Mouse (Mus musculus): Measurements from ENCODE around the gene Psme2b.
A peak's percentile ranks its signal among the peaks of the same experiment; 100 is the strongest.
"Not testable (repeated sequence)": the region's sequence is repeated elsewhere in the genome, so short reads cannot be mapped to it uniquely, and the experiment has no call there.

Psme2b gene

GRCm38 (mm10) chr11:48946090-48946489 is at the start of gene Psme2b:
Psme2b (minus strand) TSS chr11:48946190.
- not testable (repeated sequence) for DNase-seq (ENCODE audit: low spot score)

- DNase-seq (ENCODE audit: low spot score), result not testable (repeated sequence)
These were observed 48.0 kb upstream of the Psme2b start, which contains the start of gene Tgtp1 for GRCm38 (mm10) chr11:48994018-48994417. Tgtp1 (minus strand) TSS chr11:48994172.

- DNase-seq (ENCODE audit: low spot score), result peak; percentile 7
These were observed 47.3 kb upstream of the Psme2b start for GRCm38 (mm10) chr11:48993296-48993695.

GRCm38 (mm10) chr11:48991740-48992520 is 45.9 kb upstream of the Psme2b start, which contains the start of gene Gm12185:
Gm12185 (minus strand) TSS chr11:48992226.
- not testable (repeated sequence) for DNase-seq (ENCODE audit: low spot score)

GRCm38 (mm10) chr11:48989981-48990380 is 44.0 kb upstream of the Psme2b start:
- DNase-seq (ENCODE audit: low spot score), result not testable (repeated sequence)

- not testable (repeated sequence) for DNase-seq (ENCODE audit: low spot score)
These were observed 42.2 kb upstream of the Psme2b start for GRCm38 (mm10) chr11:48988219-48988618.

- DNase-seq (ENCODE audit: low spot score), result not testable (repeated sequence)
These were observed 36.9 kb upstream of the Psme2b start for GRCm38 (mm10) chr11:48982848-48983247.

- not testable (repeated sequence) for DNase-seq (ENCODE audit: low spot score)
These were observed 34.1 kb upstream of the Psme2b start for GRCm38 (mm10) chr11:48980052-48980451.

- not testable (repeated sequence) for DNase-seq (ENCODE audit: low spot score)
These were observed 33.3 kb upstream of the Psme2b start, which contains the start of gene 9930111J21Rik1 for GRCm38 (mm10) chr11:48979251-48979650. 9930111J21Rik1 (minus strand) TSS chr11:48979398.

- not testable (repeated sequence) for DNase-seq (ENCODE audit: low spot score)
These were observed 32.4 kb upstream of the Psme2b start, which contains the start of gene Olfr56 for GRCm38 (mm10) chr11:48978240-48978939. Olfr56 (plus strand) TSS chr11:48978889.

- DNase-seq (ENCODE audit: low spot score), result not testable (repeated sequence)
These were observed 28.7 kb upstream of the Psme2b start for GRCm38 (mm10) chr11:48974686-48975085.

- not testable (repeated sequence) for DNase-seq (ENCODE audit: low spot score)
These were observed 6.7 kb downstream of the Psme2b start for GRCm38 (mm10) chr11:48939286-48939685.

GRCm38 (mm10) chr11:48935291-48935690 is 10.7 kb downstream of the Psme2b start:
- DNase-seq (ENCODE audit: low spot score), result not testable (repeated sequence)

- DNase-seq (ENCODE audit: low spot score), result not testable (repeated sequence)
These were observed 12.1 kb downstream of the Psme2b start for GRCm38 (mm10) chr11:48933923-48934322.

GRCm38 (mm10) chr11:48933422-48933821 is 12.6 kb downstream of the Psme2b start:
- not testable (repeated sequence) for DNase-seq (ENCODE audit: low spot score)

- not testable (repeated sequence) for DNase-seq (ENCODE audit: low spot score)
These were observed 17.9 kb downstream of the Psme2b start for GRCm38 (mm10) chr11:48928068-48928467.

- not testable (repeated sequence) for DNase-seq (ENCODE audit: low spot score)
These were observed 19.6 kb downstream of the Psme2b start for GRCm38 (mm10) chr11:48926437-48926836.

- DNase-seq (ENCODE audit: low spot score), result not testable (repeated sequence)
These were observed 22.2 kb downstream of the Psme2b start for GRCm38 (mm10) chr11:48923818-48924217.

- DNase-seq (ENCODE audit: low spot score), result no peak
These were observed 27.6 kb downstream of the Psme2b start for GRCm38 (mm10) chr11:48918380-48918779.

GRCm38 (mm10) chr11:48913611-48914010 is 32.4 kb downstream of the Psme2b start:
- DNase-seq (ENCODE audit: low spot score), result no peak

GRCm38 (mm10) chr11:48908459-48908858 is 37.5 kb downstream of the Psme2b start:
- no peak for DNase-seq (ENCODE audit: low spot score)

- no peak for DNase-seq (ENCODE audit: low spot score)
These were observed 44.0 kb downstream of the Psme2b start, which contains the start of gene Gm5431 for GRCm38 (mm10) chr11:48902021-48902420. Gm5431 (minus strand) TSS chr11:48902214.
